Mouse (Mus musculus) heart, adult 18-20 months (tissue): ENCODE measurements around the gene Meaf6. TPM values are rescaled to one million over a fixed set of nuclear protein-coding genes. Genes with fewer than 3 reads are reported as not detected.

Source experiments
- DNase-seq, 2 experiments: peaks; one replicate each; pipeline ENCODE4 v3.0.0; 2021 to 2022; ENCODE audit warnings: mixed read lengths in 1 of 2
- total RNA-seq, 2 experiments: library from RNA; stranded (reverse); gene quantifications; 2 replicates each; pipeline ENCODE4 v1.2.3; 2021

Gene Meaf6
- total RNA-seq, 2 experiments from 2014 or later: 18.3 to 23.4 TPM

DNA sequence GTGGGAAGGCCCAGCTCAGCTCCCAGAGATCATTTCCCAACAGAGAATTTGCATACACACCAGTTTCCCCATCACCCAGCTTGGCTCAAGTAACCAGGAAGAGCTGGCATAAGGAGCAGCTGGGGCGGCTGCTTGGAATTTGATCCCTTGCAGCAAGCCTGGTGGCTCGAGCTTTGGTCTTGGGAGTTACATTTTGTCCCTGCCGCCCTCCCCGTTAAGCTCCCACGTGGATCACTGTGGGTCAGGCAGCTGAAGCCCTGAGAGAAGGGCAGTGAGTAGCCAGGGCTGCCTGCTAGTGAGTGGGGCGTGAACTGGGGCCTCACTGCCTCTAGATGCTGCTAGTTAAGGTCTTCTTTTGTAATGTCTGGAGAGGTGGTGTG, 30.8 kb downstream of the Meaf6 start:
- DNase-seq: peak in 1 of 2 experiments; percentile 58

DNA sequence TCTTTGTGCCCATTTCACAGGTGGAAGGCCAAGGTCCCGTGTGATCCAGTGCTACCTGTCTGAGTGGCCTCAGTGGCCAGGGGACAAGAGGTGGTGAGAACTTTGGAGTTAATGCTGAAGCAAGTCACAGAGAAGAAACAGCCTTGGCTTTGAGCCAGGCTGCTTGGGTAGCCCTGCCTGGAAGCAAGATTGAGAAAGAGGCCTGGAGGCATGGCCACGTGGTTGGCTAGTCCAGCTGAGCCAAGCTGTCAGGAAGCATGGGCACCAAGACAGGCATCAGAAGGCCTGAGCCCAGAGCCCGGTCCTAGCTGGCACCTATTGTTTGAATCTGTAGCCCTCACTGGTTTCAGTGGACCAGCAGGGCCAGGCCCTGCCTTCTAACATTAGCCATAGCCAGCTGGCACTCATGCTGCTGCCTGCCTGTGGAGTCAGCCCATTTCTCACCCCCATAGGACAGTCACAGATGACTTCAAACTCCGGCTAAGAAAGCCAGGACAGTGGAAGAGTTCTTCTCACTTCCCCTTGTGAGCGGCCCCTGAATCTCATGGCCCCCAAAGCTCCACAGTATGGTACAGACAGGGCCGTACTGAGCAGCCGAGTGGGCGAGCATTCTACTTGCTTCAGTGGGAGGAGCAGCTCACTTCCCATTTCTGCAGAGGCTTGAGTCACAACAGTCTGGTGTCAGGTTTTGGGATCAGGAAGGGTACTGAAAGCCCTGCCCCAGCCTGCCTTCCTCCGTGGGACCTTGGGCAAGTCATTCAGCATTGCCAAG, 31.3 kb downstream of the Meaf6 start:
- DNase-seq: peak; percentile 68 to 83

DNA sequence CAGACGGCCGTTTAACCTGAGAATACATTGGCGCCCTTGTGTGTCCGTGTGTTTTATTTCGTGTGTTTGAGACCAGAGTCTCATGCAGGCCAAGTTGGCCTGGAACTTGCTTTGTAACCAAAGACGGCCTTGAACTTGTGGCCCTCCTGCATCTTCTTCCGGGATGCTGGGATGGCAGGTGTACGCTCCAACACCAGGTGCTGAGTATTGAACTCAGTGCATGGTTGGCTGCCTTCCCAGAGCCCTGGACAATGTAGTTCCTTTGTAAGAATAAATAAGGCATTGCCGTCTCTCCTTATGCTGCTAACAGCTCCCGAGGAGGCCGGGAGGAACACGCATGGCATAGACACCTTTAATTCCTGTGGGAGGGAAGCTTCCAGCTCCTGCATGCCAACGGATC, 32.0 kb downstream of the Meaf6 start:
- DNase-seq: no peak

DNA sequence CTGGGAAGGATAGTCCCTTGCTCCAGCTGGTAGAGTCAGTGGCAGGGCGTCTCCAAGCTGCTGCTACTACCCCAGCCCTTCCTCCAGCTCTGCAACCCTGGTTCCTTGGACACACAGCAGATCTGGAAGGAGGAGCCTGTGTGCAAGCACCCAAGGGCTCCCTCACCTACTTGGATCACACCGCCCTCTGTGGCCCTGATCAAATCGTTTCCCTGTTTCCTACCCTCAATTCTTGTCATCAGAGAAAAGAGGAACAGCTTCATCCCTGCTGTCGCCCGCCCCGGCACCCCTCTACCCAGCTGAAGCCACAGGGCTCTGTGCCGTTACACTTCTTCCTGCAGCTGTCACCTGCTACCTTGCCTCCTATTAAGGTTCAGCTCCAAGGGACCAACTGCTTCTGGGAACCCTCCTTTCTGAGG, 33.0 kb downstream of the Meaf6 start:
- DNase-seq: peak in 1 of 2 experiments; percentile 34

DNA sequence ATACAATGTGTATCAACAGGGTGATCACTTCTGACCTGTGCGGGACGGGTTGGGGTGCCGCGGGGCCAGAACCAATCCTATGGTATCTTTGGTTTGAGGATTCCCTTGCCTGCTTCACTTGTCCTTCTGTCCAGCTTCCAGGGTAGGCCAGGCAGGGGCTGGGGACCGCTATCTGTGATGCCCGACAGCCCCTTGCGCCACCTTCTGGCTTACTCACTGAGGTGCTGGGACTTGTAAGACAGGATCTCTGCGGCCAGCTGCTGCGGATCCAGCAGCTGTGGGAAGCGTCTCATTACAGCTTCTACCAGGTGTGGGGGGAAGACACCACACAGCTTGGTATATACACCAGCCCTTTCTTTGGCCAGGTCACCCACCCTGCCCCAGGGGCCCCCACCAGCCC, 34.1 kb downstream of the Meaf6 start:
- no peak for DNase-seq

DNA sequence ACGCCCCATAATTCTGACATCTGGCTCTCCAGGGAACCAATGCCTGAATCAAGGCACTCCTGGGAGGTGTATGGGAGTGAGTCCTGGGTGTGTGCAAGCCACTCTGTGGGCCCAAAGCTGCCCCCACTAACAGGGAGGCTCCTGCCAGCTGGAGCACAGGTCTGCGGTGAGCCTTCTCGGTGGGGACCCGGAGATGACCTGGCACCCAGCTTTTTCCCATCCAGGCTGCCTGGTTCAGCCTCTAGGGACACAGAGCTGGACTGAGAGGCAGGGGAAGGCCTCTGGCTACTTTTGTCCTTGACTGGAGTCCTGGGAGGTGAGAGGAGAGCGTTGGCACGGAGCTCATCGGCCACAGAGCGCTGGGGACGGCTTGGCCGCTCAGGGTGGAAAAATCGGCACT, 34.8 kb downstream of the Meaf6 start:
- DNase-seq: no peak

DNA sequence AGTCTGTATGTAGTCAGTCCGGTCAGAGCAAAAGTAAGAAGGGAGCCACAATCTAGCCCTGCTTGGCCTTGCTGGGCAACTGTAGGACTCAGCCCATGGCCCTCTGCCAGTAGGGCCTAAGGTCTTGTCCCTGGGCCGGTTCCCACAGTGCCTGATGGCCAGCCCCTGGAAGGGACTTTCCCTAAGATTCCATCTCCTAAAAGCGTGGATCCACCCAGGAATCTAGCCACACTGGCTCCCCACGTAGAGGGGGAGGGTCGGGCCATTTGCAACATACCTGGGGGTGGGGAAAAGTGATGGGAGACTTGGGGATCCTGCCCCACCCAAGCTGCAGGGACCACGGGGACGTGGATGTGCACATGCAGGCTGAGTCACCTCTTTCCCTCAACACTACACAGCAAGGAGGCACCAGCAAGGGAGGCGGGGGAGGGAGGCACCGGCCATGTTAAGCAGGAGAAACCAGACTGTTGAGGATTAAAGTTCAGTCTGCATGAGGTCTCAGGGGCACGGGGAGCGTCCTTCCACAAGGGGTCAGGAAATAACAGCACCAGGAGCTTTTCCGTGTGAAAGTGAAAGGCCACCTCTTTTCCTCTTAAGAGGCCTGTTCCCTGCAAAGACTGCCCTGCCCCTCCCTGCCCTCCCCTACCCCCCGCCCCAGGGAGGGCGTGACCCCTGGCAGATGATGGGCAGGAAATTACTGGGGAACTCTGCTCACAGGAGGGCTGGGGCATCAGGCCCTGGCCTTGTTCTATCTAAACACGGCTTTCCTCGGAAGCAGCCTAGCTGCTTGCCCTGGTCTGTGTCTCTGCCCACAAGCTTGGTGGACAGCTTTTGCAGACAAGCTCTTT, 37.7 kb downstream of the Meaf6 start:
- DNase-seq: peak; percentile 71 to 82

DNA sequence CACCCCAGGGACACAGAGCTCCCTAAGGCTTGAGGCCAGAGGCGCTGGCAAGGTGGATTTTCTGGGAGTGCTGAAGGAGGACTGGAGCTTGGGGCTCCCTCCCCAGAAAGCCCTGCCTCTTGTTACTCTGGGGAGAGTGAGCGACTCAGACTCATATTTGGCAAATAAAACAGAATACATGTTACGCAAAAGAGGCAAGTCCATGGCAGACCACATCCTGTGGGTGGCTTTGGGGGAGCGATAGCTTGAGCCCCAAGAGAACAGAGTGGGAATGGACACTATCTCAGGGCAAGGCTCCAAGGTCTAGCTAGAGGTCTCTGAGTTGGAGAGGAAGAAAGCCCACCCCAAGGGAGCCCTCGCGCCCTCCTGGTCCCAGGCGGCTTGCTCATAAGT, 38.3 kb downstream of the Meaf6 start:
- DNase-seq: peak in 1 of 2 experiments; percentile 74

DNA sequence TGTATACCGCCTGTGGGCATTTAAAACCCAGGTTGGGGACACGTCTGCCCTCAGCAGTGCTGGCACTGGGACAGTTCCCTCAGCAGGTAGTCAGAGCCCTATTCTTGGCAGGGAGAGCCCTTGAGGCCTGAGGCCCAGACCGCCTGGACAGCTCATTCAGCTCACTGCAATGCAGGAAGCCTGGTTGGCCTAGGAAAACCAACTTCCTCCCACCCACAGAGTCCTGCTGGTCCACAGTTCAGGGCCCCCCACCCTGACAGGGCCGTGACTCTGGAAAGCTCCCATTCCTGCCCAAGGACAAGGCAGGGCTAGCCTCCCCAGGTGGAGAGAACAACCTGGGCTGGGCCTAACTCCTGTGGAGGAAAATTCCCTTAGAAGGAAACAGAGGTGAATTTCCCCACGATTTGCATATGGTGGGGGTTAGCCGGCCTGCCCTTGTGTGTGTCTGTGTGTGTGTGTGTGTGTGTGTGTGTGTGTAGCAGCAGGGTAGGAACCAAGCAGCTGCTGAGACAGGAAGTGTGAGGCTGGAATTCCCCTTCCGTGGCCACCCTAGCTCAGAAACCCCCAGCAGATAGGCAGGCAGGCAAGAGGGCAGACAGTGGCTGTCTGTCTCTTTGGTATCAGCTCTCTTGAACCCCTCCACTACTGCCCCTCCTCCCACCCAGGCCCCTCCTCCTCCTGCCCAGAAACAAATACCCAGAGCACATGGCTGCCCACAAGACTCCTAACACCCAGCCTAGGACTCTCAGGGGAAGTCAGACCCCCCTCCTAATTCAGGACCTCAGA, 39.7 kb downstream of the Meaf6 start:
- peak; percentile 55 to 77 for DNase-seq

DNA sequence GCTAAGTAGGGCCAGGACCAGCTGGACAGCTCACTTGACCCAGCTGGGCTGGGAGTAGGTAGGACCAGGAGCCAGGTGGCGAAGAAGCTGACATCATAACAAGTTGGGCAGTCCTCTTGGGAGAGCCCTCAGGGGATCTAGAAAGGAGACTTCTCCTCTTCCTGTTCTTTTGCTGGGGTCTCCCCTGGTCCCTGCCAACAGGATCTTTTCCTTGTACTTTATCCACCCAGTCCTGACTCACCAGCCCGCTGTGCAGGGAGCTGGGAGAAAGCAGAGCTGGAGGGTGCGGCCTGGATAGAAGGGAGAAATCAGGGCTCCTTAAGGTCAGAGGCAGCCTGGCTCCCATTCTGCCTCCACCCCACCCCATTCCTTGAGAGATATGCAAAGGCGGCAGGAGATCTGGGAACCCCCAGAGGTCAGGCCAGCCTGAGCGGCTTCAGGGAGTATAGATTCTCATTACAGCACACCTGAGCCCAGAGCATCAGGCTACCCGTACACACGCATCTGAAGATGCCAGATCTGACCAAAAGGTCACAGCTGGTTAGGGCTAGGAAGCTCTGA, 40.5 kb downstream of the Meaf6 start:
- peak; percentile 40 to 54 for DNase-seq

DNA sequence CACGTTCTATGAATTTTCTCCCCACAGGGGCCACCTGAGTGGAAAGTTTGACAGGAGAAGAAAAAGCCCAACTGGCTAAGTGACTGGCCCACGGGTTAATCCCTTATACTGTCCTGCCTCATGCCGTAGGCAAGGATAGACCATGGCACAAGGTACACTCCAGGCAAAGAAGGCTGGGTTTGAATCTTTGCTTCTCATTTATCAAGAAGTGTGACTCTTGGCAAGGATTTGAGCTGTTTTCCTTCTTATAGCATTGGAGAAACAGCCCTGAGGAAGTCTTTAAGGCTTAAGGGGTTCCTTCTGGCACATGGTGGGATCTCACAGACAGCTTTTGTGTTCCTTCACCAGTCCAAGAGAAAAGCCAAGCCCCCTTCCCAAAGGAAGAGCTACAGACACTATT, 41.3 kb downstream of the Meaf6 start:
- DNase-seq: no peak

DNA sequence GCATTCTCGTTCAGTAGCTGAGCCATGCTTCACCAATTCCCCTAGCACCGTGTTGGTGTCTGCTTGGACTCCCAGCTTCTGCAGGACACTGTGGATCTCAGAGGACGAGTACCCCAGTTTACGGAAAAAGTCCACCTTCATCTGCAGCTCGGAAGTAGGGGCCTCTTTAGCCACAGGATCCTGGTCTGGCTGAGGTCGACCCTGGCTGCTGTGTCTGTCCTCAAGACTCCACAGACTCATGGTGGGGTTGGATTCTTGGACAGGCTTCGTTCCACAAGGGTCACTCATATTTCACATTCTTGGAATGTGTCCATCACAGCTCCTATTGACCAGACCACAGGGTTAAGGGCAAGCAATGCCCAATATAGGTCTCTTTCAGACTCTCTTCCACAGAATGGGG, 41.8 kb downstream of the Meaf6 start:
- no peak for DNase-seq

DNA sequence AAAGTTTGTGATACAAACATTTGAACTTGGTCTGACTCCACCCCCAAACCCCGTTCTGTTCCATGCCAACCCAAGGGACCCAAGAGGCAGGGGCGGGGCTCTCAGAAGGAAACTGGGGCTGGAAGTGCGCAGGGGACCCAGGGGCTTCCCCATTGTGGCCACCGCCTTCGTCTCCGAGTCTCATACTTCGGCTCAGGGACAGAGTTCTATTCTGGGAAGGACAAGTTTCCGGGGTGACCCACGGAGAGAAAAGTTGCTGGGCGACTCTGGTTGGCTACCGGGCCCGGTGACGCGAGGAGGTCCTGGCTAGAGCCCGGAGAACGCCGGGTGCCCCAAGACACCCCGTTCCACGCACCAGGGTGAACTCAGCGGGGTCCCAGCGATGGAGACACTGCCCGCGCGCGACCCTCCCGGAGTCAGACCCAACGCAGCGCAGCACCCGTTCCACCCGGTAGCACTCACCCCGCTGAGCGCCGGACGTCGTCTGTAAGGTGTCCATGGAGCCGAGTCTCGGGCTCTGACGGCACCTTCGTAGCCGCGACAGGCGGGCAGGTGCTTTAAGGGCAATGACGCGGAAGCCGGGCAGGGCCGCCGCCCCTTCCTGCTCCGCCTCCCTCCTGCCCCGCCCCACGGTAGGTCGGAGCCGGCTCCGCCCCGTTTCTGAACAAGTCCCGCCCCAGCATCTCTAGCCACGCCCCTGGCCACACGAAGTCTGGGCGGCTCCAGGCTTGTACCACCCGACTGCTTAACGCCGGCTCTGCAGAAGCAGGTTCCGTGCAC, 42.6 kb downstream of the Meaf6 start, which contains the start of gene Zc3h12a:
TSS of gene Zc3h12a (minus strand) at position 536 of the 780 bp plus-strand sequence.
- DNase-seq: peak; percentile 93

DNA sequence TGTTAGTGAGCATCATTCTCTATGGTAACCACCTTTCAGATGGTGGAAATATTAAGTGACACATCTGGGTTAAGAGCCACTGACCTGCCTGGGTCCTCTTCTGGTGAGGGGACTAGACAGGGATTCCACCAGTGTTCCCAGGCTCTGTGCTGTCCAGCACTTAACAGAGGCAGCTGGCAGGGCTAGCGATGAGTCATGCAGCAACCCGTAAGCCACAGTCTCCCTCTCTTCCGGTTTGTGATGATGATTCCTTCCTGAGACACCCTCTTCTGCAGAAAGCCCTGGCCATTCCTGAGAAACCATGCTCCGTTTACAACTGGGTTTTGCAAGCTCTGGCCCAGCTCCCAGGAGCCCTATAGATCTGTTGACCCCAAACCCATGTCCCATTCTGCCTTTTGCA, 46.6 kb downstream of the Meaf6 start:
- peak; percentile 56 to 78 for DNase-seq

DNA sequence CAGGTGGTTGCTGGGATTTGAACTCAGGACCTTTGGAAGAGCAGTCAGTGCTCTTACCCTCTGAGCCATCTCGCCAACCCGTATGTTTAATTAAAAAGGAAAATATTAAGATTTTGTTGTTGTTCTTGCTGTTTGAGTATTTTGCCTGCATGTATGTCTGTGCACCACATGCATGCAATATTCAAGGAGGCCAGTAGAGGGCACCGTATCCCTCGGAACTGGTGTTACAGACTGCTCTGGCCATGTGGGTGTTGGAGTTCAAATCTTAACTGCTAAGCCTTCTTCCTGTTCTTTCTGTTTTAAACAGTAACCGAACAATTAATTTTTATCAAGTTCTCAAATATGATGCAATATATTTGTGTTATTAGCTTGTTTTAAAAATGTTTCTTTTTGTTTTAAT, 47.5 kb downstream of the Meaf6 start:
- DNase-seq: peak; percentile 54 to 76

DNA sequence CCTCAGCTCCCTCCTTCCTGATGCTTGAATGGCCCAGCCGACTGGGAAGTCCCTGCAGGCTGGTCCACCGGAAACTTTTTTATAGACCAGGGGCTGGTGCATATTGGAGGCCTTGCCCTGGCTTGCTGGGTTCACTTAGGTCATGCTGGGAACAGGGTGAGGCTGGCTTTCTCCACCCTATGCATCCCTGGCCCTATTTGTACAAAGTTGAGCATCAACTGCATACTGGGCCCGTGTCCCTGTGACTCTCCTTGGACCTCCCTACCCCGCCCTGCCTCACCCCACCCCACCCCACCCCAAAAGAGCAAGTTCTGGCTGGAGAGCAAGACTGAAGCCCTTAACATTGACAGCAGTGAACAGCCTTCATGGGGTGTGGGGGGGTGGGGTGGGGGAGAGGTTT, 49.3 kb downstream of the Meaf6 start:
- no peak for DNase-seq

DNA sequence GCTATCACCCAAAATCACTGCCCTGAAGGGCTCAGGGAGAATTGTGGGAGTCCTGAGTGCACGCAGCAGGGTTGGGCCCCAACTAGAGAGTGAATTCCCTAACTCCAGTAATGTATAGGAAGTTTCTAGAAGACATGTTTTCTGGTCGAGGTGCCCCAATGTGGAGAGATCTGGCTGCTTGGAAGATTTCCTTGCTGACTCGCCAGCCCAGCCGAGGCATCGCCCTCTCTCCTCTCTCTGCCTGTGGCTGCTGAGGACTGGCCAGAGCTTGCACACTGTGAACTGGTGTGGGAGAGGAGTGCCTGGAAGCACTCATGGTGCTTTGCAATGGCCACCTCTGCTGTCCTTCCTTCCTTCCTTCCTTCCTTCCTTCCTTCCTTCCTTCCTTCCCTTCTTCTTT, 49.7 kb downstream of the Meaf6 start:
- DNase-seq: no peak

DNA sequence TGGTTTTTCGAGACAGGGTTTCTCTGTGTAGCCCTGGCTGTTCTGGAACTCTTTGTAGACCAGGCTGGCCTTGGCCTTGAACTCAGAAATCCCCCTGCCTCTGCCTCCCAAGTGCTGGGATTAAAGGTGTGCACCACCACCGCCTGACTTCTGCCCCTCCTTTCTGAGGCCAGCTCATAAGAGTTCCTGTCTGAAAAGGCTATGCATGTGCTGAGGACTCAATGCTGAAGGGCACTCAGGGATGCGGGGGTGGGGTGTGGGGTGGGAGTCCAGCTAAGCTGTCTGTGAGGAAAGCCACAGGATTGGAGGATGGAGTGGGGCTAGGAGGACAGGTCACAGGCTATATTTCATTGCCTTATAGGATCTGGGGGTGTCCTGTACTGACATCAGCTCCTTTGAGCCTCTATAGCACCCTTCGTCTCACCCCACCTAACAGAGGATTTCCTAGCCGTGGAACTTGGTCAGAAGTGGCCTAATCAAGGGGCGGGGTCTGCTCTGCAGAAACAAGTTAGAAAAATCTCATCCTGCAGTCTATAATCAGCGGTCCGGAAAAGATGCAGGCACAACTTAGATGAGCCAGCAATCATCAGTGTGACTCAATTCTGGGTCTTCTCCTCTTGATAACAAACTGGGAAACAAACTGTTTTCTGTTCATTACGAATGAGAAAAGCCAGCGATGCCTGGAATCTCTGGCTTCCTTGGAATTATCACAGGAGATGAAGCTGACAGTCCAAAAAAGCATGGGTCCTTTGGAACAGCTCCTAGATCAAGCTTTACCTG, 50.3 kb downstream of the Meaf6 start:
- DNase-seq: no peak

DNA sequence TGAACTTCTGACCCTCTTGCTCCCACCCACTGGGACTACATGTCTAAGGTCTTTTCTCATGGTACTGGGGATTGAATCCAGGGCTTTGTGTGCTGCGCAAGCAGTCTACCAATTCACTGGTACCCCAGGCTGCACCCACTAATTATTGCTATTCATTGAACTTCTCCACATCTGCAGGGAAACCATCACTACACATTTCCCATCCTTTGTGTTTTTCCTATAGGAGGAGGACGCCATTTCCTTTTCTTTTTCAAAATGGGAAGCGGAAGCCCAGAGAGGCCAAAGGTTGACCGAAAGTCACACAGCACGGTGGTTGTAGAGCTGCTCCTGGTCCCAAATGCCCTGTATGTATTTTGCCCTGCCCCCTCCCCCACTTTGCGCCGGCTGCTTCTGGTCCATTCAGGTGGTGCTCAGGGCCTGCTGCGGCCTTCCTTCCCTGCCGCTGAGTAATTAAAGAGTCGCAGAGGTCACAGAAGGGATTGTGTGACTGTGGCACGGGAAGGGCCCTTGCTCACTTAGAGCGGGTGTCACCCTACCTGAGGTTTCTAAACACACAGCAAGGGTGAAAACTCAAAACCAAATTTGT, 51.5 kb downstream of the Meaf6 start:
- DNase-seq: no peak

DNA sequence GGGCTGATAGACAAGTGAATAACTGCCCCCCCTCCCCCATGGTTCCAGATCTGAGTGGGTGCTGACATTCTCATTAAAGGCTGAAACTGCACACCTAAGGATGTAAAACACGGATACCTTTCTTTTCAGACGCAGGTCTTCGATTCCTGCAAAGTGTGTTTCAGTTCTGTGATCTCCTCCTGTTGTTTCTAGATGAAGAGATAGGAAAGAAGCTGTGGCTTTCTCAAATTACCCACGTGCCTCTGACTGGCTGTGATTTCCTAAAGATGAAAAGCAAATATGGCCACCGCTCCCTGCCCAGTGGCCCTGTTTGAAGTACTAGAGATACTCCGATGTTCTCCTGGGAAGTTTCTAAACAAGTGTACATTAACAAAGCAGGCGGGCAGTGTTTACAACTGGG, 53.4 kb downstream of the Meaf6 start:
- no peak for DNase-seq
